Mouse (Mus musculus) cerebellum, postnatal 10 days (tissue): ENCODE results near the gene Fads2.

Source experiments
- DNase-seq, 2 experiments: peaks; one replicate each; pipeline ENCODE4 v3.0.0; 2021; ENCODE audit warnings: mixed read lengths in 2 of 2

Gene Fads2

GRCm38 (mm10) chr19:10040866-10041387, 60.6 kb downstream of the Fads2 start:
- peak; percentile 79 for DNase-seq

GRCm38 (mm10) chr19:10039615-10040014, 61.9 kb downstream of the Fads2 start:
- DNase-seq: peak; percentile 55 to 67

GRCm38 (mm10) chr19:10038910-10039309, 62.6 kb downstream of the Fads2 start:
- DNase-seq: peak; percentile 63 to 64

GRCm38 (mm10) chr19:10038364-10038763, 63.2 kb downstream of the Fads2 start:
- no peak for DNase-seq

- DNase-seq: no peak
Observed at GRCm38 (mm10) chr19:10037534-10037933, 64.0 kb downstream of the Fads2 start.

- DNase-seq: peak; percentile 92 to 94
Observed at GRCm38 (mm10) chr19:10034785-10035447, 66.6 kb downstream of the Fads2 start.

GRCm38 (mm10) chr19:10034356-10034755, 67.2 kb downstream of the Fads2 start:
- DNase-seq: no peak

GRCm38 (mm10) chr19:10033211-10033973, 68.2 kb downstream of the Fads2 start:
- DNase-seq: peak; percentile 76 to 84

GRCm38 (mm10) chr19:10029746-10030145, 71.8 kb downstream of the Fads2 start:
- no peak for DNase-seq

GRCm38 (mm10) chr19:10025169-10025875, 76.2 kb downstream of the Fads2 start:
- DNase-seq: peak; percentile 81 to 90

- no peak for DNase-seq
Observed at GRCm38 (mm10) chr19:10023304-10023758, 78.2 kb downstream of the Fads2 start.

GRCm38 (mm10) chr19:10022414-10023303, 78.9 kb downstream of the Fads2 start:
- DNase-seq: peak; percentile 61 to 67

- DNase-seq: no peak
Observed at GRCm38 (mm10) chr19:10021981-10022380, 79.6 kb downstream of the Fads2 start.

- no peak for DNase-seq
Observed at GRCm38 (mm10) chr19:10019214-10019760, 82.3 kb downstream of the Fads2 start.

GRCm38 (mm10) chr19:10018527-10018818, 83.1 kb downstream of the Fads2 start:
- DNase-seq: no peak

GRCm38 (mm10) chr19:10017637-10018526, 83.7 kb downstream of the Fads2 start:
- DNase-seq: peak; percentile 86 to 93

- no peak for DNase-seq
Observed at GRCm38 (mm10) chr19:10016151-10016550, 85.4 kb downstream of the Fads2 start.

GRCm38 (mm10) chr19:10015442-10015841, 86.1 kb downstream of the Fads2 start:
- no peak for DNase-seq

- no peak for DNase-seq
Observed at GRCm38 (mm10) chr19:10014824-10015223, 86.7 kb downstream of the Fads2 start.

- no peak for DNase-seq
Observed at GRCm38 (mm10) chr19:10013913-10014312, 87.6 kb downstream of the Fads2 start.

GRCm38 (mm10) chr19:10013348-10013747, 88.2 kb downstream of the Fads2 start:
- no peak for DNase-seq
